In genomic region chr16:33251194-33252051, GRCm38 (mm10) we compare ENCODE assay signal across 7 mouse cellular contexts. TPM values are rescaled to one million over a fixed set of nuclear protein-coding genes. Genes with fewer than 3 reads are reported as not detected.
A peak's percentile ranks its signal among the peaks of the same experiment; 100 is the strongest.
DNase-seq lines count a peak whose midpoint lies in the region; ATAC-seq lines count a peak whose summit lies in the region.

Gene Snx4 (plus strand): TSS chr16:33251442.

- DNase-seq in adrenal gland, postnatal 10 days = peak; percentile 97
- DNase-seq in embryonic facial prominence, embryonic 10.5 days (ENCODE audit: low spot score) = peak; percentile 96
- DNase-seq in kidney, adult 11 months = peak; percentile 91
- DNase-seq in limb, embryonic 10.5 days (ENCODE audit: low spot score) = peak; percentile 97
- peak; percentile 89 for DNase-seq in spleen, adult 12 weeks (ENCODE audit: low spot score)

- peak within 1 kb of the TSS; percentile 92 for H3K9ac ChIP-seq in midbrain, embryonic 13.5 days (replicated peaks)

- under 1% methylated on average over 72 of the region's 72 CpGs for WGBS in embryonic facial prominence, embryonic 10.5 days
- under 1% methylated on average over 72 of the region's 72 CpGs for WGBS in limb, embryonic 10.5 days
- WGBS in midbrain, embryonic 13.5 days = under 1% methylated on average over 71 of the region's 72 CpGs

- no peaks in the 10 kb centered on the region for H3K27me3 ChIP-seq in embryonic facial prominence, embryonic 10.5 days (replicated peaks; ENCODE audit: low read depth, poor library complexity, severe bottlenecking)
- H3K27me3 ChIP-seq in limb, embryonic 10.5 days (ENCODE audit: low read depth, poor library complexity, severe bottlenecking) = no peaks in the 10 kb centered on the region
- no peaks in the 10 kb centered on the region for H3K27me3 ChIP-seq in midbrain, embryonic 13.5 days

- H3K9me3 ChIP-seq in embryonic facial prominence, embryonic 10.5 days = no peaks in the 10 kb centered on the region
- no peaks in the 10 kb centered on the region for H3K9me3 ChIP-seq in limb, embryonic 10.5 days (replicated peaks)
- no peaks in the 10 kb centered on the region for H3K9me3 ChIP-seq in midbrain, embryonic 13.5 days

- H3K36me3 ChIP-seq in embryonic facial prominence, embryonic 10.5 days (replicated peaks) = peaks cover 11% of the 10 kb centered on the region
- peaks cover 11% of the 10 kb centered on the region for H3K36me3 ChIP-seq in limb, embryonic 10.5 days
- H3K36me3 ChIP-seq in midbrain, embryonic 13.5 days = no peaks in the 10 kb centered on the region

- H3K4me3 ChIP-seq in embryonic facial prominence, embryonic 10.5 days = peak within 1 kb of the TSS; percentile 80
- peak within 1 kb of the TSS; percentile 82 for H3K4me3 ChIP-seq in limb, embryonic 10.5 days
- H3K4me3 ChIP-seq in midbrain, embryonic 13.5 days (replicated peaks) = peak within 1 kb of the TSS; percentile 85

- H3K27ac ChIP-seq in embryonic facial prominence, embryonic 10.5 days (replicated peaks) = peak within 1 kb of the TSS; percentile 95
- peak within 1 kb of the TSS; percentile 90 for H3K27ac ChIP-seq in limb, embryonic 10.5 days
- H3K27ac ChIP-seq in midbrain, embryonic 13.5 days = peak within 1 kb of the TSS; percentile 82

- peak; percentile 86 for ATAC-seq in granulocyte monocyte progenitor cell, adult 5-6 weeks (replicated peaks; ENCODE audit: poor library complexity, severe bottlenecking)
- ATAC-seq in midbrain, embryonic 13.5 days = peak; percentile 92

- peak within 1 kb of the TSS; percentile 66 for H3K4me2 ChIP-seq in midbrain, embryonic 13.5 days (replicated peaks)

- H3K4me1 ChIP-seq in embryonic facial prominence, embryonic 10.5 days = peaks cover 12% of the 10 kb centered on the region
- H3K4me1 ChIP-seq in limb, embryonic 10.5 days = peaks cover 9% of the 10 kb centered on the region
- peaks cover 27% of the 10 kb centered on the region for H3K4me1 ChIP-seq in midbrain, embryonic 13.5 days (replicated peaks)

RNA-seq across cellular contexts. Expression of gene Snx4, which starts in this region (rescaled TPM):
- 10 to 100 TPM; 50.2 to 53.0 TPM for total RNA-seq in adrenal gland, postnatal 10 days (2021)
- 64.9 and 66.8 TPM in 2 replicates for polyA plus RNA-seq in embryonic facial prominence, embryonic 10.5 days (2016; fragmentation: Nextera tagmentation; extraction: Ambion mirVana)
- 62.2 and 62.7 TPM in 2 replicates for total RNA-seq in granulocyte monocyte progenitor cell, adult 5-6 weeks (2014; fragmentation: Nextera tagmentation)
- 87.8 and 97.8 TPM in 2 replicates for total RNA-seq in granulocyte monocyte progenitor cell, adult 5-6 weeks (2017)
- 62.0 and 67.5 TPM in 2 replicates for polyA plus RNA-seq in limb, embryonic 10.5 days (2016; fragmentation: Nextera tagmentation; extraction: Ambion mirVana)
- polyA plus RNA-seq in midbrain, embryonic 13.5 days (2015; fragmentation: Nextera tagmentation; extraction: Ambion mirVana) = 78.2 and 81.9 TPM in 2 replicates

Comparison
In these comparisons a context has a peak if more than half of its experiments do, and no peak if none do; other contexts are left out.
1. Peak in every context shown above with its lines: DNase-seq, ATAC-seq, H3K4me3 ChIP-seq and H3K27ac ChIP-seq.